In genomic region chr16:23452476-23452875, GRCm38 (mm10) we compare ENCODE assay signal across 9 mouse cellular contexts. TPM values are rescaled to one million over a fixed set of nuclear protein-coding genes. Genes with fewer than 3 reads are reported as not detected.
DNase-seq lines count a peak whose midpoint lies in the region; ATAC-seq and TF ChIP-seq lines count a peak whose summit lies in the region.
"Had no signal": no experiment of that assay in that cellular context is flagged by ENCODE, and none has a peak within 500 bp of the region (broad histone marks: within the 10 kb centered on the region; RNA-seq: fewer than 3 reads in every experiment).

No protein-coding gene starts in this region.

- TF ChIP-seq CTCF in hindbrain, postnatal 0 days (IDR thresholded peaks at IDR 0.05; ENCODE audit: low read depth), result peak; percentile 92

- peak; percentile 12 for DNase-seq in cerebellum, adult 11 months
- DNase-seq in adrenal gland, postnatal 25 days, result peak; percentile 57
- peak; percentile 68 for DNase-seq in forebrain, embryonic 10.5 days (ENCODE audit: extremely low spot score, low spot score)
- DNase-seq in hindbrain, postnatal 0 days (ENCODE audit: low spot score), result peak; percentile 86
- peak; percentile 19 for DNase-seq in left cerebral cortex, adult 11 months (ENCODE audit: low spot score)
- DNase-seq in midbrain, embryonic 10.5 days (ENCODE audit: low spot score), result peak; percentile 59

- no peaks in the 10 kb centered on the region for H3K9me3 ChIP-seq in forebrain, embryonic 10.5 days
- no peaks in the 10 kb centered on the region for H3K9me3 ChIP-seq in hindbrain, postnatal 0 days (ENCODE audit: low read length)
- no peaks in the 10 kb centered on the region for H3K9me3 ChIP-seq in midbrain, embryonic 10.5 days (replicated peaks)
- no peaks in the 10 kb centered on the region for H3K9me3 ChIP-seq in stomach, embryonic 14.5 days (ENCODE audit: control insufficient read depth, low read depth, low read length)

- no peak overlapping the region for H3K9ac ChIP-seq in hindbrain, postnatal 0 days (replicated peaks; ENCODE audit: low read length)
- H3K9ac ChIP-seq in stomach, embryonic 14.5 days (replicated peaks; ENCODE audit: low read depth, low read length), result no peak overlapping the region

- no peaks in the 10 kb centered on the region for H3K4me1 ChIP-seq in forebrain, embryonic 10.5 days
- no peaks in the 10 kb centered on the region for H3K4me1 ChIP-seq in hindbrain, postnatal 0 days (ENCODE audit: insufficient read depth, low read length)
- no peaks in the 10 kb centered on the region for H3K4me1 ChIP-seq in midbrain, embryonic 10.5 days
- peaks cover 3% of the 10 kb centered on the region; the same call in 1 of the 2 replicates for H3K4me1 ChIP-seq in stomach, embryonic 14.5 days (ENCODE audit: control insufficient read depth, insufficient read depth, low read length)

- H3K4me2 ChIP-seq in hindbrain, postnatal 0 days (ENCODE audit: low read depth, low read length), result no peak overlapping the region
- H3K4me2 ChIP-seq in stomach, embryonic 14.5 days (replicated peaks; ENCODE audit: low read depth, low read length), result no peak overlapping the region

- H3K27me3 ChIP-seq in forebrain, embryonic 10.5 days (ENCODE audit: poor library complexity, severe bottlenecking), result no peaks in the 10 kb centered on the region
- H3K27me3 ChIP-seq in hindbrain, postnatal 0 days (ENCODE audit: insufficient read depth, low read length), result no peaks in the 10 kb centered on the region
- H3K27me3 ChIP-seq in midbrain, embryonic 10.5 days (ENCODE audit: low read depth, poor library complexity, severe bottlenecking), result no peaks in the 10 kb centered on the region
- no peaks in the 10 kb centered on the region for H3K27me3 ChIP-seq in stomach, embryonic 14.5 days (ENCODE audit: control insufficient read depth, insufficient read depth, low read length)

- 18% methylated on average over 3 of the region's 3 CpGs for WGBS in forebrain, embryonic 10.5 days
- 10% methylated on average over 3 of the region's 3 CpGs for WGBS in hindbrain, postnatal 0 days
- WGBS in midbrain, embryonic 10.5 days, result 12% methylated on average over 3 of the region's 3 CpGs
- WGBS in stomach, embryonic 14.5 days, result 27% methylated on average over 3 of the region's 3 CpGs

- H3K36me3 ChIP-seq in forebrain, embryonic 10.5 days (replicated peaks), result no peaks in the 10 kb centered on the region
- H3K36me3 ChIP-seq in hindbrain, postnatal 0 days (ENCODE audit: insufficient read depth, low read length), result no peaks in the 10 kb centered on the region
- H3K36me3 ChIP-seq in midbrain, embryonic 10.5 days, result no peaks in the 10 kb centered on the region
- no peaks in the 10 kb centered on the region for H3K36me3 ChIP-seq in stomach, embryonic 14.5 days (ENCODE audit: control insufficient read depth, insufficient read depth, low read length)

- no peak overlapping the region for H3K4me3 ChIP-seq in forebrain, embryonic 10.5 days
- no peak overlapping the region for H3K4me3 ChIP-seq in hindbrain, postnatal 0 days (ENCODE audit: low read length)
- no peak overlapping the region for H3K4me3 ChIP-seq in midbrain, embryonic 10.5 days
- no peak overlapping the region for H3K4me3 ChIP-seq in stomach, embryonic 14.5 days (ENCODE audit: low read depth, low read length)

- no peak for ATAC-seq in cerebellum, adult (ENCODE audit: insufficient number of reproducible peaks, low FRiP score, low TSS enrichment)
- ATAC-seq in hindbrain, postnatal 0 days, result peak; percentile 80
- peak; percentile 37; the same call in 1 of the 2 replicates for ATAC-seq in stomach, embryonic 14.5 days (ENCODE audit: insufficient number of reproducible peaks, insufficient read depth, low FRiP score, low read depth)

- no peak overlapping the region for H3K27ac ChIP-seq in forebrain, embryonic 10.5 days
- H3K27ac ChIP-seq in hindbrain, postnatal 0 days, result no peak overlapping the region
- H3K27ac ChIP-seq in midbrain, embryonic 10.5 days (replicated peaks), result no peak overlapping the region
- no peak overlapping the region for H3K27ac ChIP-seq in stomach, embryonic 14.5 days (ENCODE audit: low read length)
- H3K27ac ChIP-seq: macrophage had no signal

RNA-seq across cellular contexts. Expression of gene Rtp1, which starts 23.5 kb away (rescaled TPM):
- not detected in 2 replicates for total RNA-seq in adrenal gland, postnatal 25 days (2021)
- polyA plus RNA-seq in forebrain, embryonic 10.5 days (2016; fragmentation: Nextera tagmentation; extraction: Ambion mirVana), result 0.05 TPM in 1 of 2 replicates, not detected in the other
- 0.29 and 0.99 TPM in 2 replicates for total RNA-seq in hindbrain, postnatal 0 days (2014; rRNA removed)
- polyA plus RNA-seq in hindbrain, postnatal 0 days (2015; fragmentation: Nextera tagmentation; extraction: Ambion mirVana), result 0.21 and 0.36 TPM in 2 replicates
- not detected in 2 replicates for polyA plus RNA-seq in midbrain, embryonic 10.5 days (2016; fragmentation: Nextera tagmentation; extraction: Ambion mirVana)
- polyA plus RNA-seq in stomach, embryonic 14.5 days (2014; fragmentation: Nextera tagmentation; extraction: Ambion mirVana), result not detected in 2 replicates
- polyA plus RNA-seq: macrophage had no signal

Comparison
In these comparisons a context has a peak if more than half of its experiments do, and no peak if none do; other contexts are left out.
1. DNase-seq: peak in every context shown above with its lines; median percentile 86 in hindbrain, postnatal 0 days; 68 in forebrain, embryonic 10.5 days; 59 in midbrain, embryonic 10.5 days; 57 in adrenal gland, postnatal 25 days; 19 in left cerebral cortex, adult 11 months; 12 in cerebellum, adult 11 months.